Mouse (Mus musculus): ENCODE data around the gene Mex3a.

DNA sequence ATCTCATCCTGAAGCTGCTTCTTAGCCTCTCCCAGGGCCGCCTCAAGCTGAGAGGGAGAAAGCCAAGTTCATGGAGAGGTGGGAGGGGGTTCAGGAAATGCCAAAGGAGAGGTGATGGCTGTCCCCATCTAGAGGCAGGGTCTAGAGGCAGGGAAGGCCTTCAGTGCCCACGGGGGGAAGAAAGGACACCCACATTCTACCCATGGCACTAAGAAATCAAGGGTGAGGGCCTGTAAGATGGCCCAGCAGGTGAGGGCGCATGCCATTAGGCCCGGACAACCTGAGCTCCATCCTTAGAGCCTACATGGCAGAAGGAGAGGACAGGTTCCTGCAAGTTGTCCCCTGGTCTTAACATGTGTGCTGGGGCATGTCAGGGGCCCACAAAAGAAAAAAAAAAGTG, 45.3 kb upstream of the Mex3a start:
- TF ChIP-seq CTCF (conservative IDR thresholded peaks at IDR 0.05; ENCODE audit: low read length) (no peak), NANOG (IDR thresholded peaks at IDR 0.05; ENCODE audit: borderline replicate concordance, low read length) (no peak), POU5F1 (IDR thresholded peaks at IDR 0.05; ENCODE audit: borderline replicate concordance, low read length) (no peak)
